Mouse (Mus musculus) stomach, postnatal 0 days (tissue): ENCODE data around the gene Gramd1b.

Source experiments
- CTCF ChIP-seq: IDR thresholded peaks from 2 replicates; pipeline ENCODE4 v1.5.1; 2016; ENCODE audit warnings: antibody characterized with exemption, low read depth, mild to moderate bottlenecking, moderate library complexity
- EP300 ChIP-seq: optimal IDR thresholded peaks from 2 replicates; pipeline ENCODE3; 2016; ENCODE audit warnings: antibody characterized with exemption

DNA sequence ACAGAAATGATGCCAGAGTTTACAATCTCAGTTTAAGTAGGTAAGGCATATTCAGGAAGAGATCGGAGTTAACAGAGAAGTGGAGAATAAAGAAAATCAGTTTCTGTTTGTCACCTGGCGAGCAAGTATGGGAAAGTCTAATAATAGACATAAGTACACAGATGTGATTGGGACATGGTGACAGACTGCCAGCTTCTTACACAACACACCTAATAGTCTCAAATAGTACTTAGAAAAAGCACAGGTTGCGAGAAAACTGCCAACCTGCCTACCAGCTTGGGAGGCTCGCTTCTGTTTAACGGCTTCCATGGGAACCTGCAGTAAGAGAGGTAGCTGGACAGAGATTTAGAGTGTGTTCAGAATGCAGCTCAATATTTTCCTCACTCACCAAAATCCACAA, 112.4 kb downstream of the Gramd1b start:
- no peak for TF ChIP-seq EP300
- TF ChIP-seq CTCF: no peak
